In the genomic region with DNA sequence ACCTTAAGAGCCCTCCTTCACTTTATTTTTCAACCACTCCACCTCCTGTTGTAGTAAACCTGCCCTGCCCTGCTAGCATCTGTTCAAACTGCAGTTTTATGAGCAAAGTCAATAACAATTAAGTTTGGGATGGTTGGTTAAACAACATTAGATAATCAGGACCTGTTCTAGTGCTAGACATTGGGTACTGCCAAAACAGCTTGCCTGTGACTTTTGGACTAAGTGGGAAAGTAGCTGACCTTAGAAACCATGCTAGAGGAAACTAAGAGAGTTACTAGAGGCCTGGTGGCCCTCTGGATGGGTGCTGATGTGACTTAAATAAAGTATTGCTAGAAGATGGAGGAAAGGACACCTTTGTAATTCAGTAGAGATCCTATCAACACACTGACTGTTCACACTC, we compare ENCODE assay signal across 32 mouse cellular contexts.
"Had no signal": no experiment of that assay in that cellular context is flagged by ENCODE, and none has a peak within 500 bp of the region (broad histone marks: within the 10 kb centered on the region; RNA-seq: fewer than 3 reads in every experiment).

No protein-coding gene starts in this region.

- H3K27me3 ChIP-seq: limb, embryonic 12.5 days; limb, embryonic 13.5 days; limb, embryonic 15.5 days; liver, embryonic 12.5 days; liver, embryonic 13.5 days; liver, embryonic 15.5 days; lung, embryonic 15.5 days; megakaryocyte, embryonic 14.5 days; midbrain, embryonic 12.5 days; midbrain, embryonic 13.5 days; midbrain, embryonic 15.5 days; neural tube, embryonic 12.5 days had no signal

- H3K9me3 ChIP-seq: limb, embryonic 10.5 days; limb, embryonic 15.5 days; liver, embryonic 12.5 days; liver, embryonic 13.5 days; liver, embryonic 15.5 days; lung, embryonic 15.5 days; midbrain, embryonic 12.5 days; midbrain, embryonic 13.5 days; midbrain, embryonic 15.5 days had no signal

- ATAC-seq: liver, embryonic 12.5 days; liver, postnatal 0 days; lung, postnatal 0 days; midbrain, embryonic 13.5 days; midbrain, embryonic 15.5 days; midbrain, embryonic 16.5 days had no signal

- H3K4me3 ChIP-seq: limb, embryonic 10.5 days; limb, embryonic 12.5 days; limb, embryonic 13.5 days; limb, embryonic 15.5 days; liver, embryonic 12.5 days; liver, embryonic 13.5 days; liver, embryonic 15.5 days; lung, embryonic 15.5 days; megakaryocyte, embryonic 14.5 days; midbrain, embryonic 10.5 days; midbrain, embryonic 12.5 days; midbrain, embryonic 13.5 days; midbrain, embryonic 15.5 days; myocyte; neural tube, embryonic 12.5 days had no signal

- DNase-seq: left cerebral cortex, postnatal 4 days; liver; liver, embryonic 13.5 days; liver, postnatal 0 days; lung, adult 18-20 months; lung, adult 2 months; lung, embryonic 14.5 days; lung, postnatal 10 days; lung, postnatal 14 days; lung, postnatal 36 days; lung, postnatal 4 days; midbrain, embryonic 14.5 days had no signal

- H3K4me1 ChIP-seq: limb, embryonic 10.5 days; limb, embryonic 12.5 days; limb, embryonic 13.5 days; limb, embryonic 15.5 days; liver, embryonic 12.5 days; liver, embryonic 13.5 days; liver, embryonic 15.5 days; lung, embryonic 15.5 days; midbrain, embryonic 10.5 days; midbrain, embryonic 12.5 days; midbrain, embryonic 13.5 days; midbrain, embryonic 15.5 days; neural tube, embryonic 12.5 days had no signal

- H3K36me3 ChIP-seq: limb, embryonic 12.5 days; limb, embryonic 13.5 days; limb, embryonic 15.5 days; liver, embryonic 12.5 days; liver, embryonic 13.5 days; liver, embryonic 15.5 days; lung, embryonic 15.5 days; midbrain, embryonic 10.5 days; midbrain, embryonic 12.5 days; midbrain, embryonic 13.5 days; midbrain, embryonic 15.5 days; neural tube, embryonic 12.5 days had no signal

- H3K9ac ChIP-seq: limb, embryonic 12.5 days; limb, embryonic 13.5 days; limb, embryonic 15.5 days; liver, embryonic 12.5 days; liver, embryonic 13.5 days; liver, embryonic 14.5 days; liver, embryonic 15.5 days; liver, postnatal 0 days; lung, embryonic 14.5 days; lung, embryonic 15.5 days; midbrain, embryonic 12.5 days; midbrain, embryonic 13.5 days; midbrain, embryonic 15.5 days; neural tube, embryonic 12.5 days had no signal

- H3K4me2 ChIP-seq: limb, embryonic 12.5 days; limb, embryonic 13.5 days; limb, embryonic 15.5 days; liver, embryonic 11.5 days; liver, embryonic 12.5 days; liver, embryonic 13.5 days; liver, embryonic 15.5 days; lung, embryonic 14.5 days; lung, embryonic 15.5 days; midbrain, embryonic 11.5 days; midbrain, embryonic 12.5 days; midbrain, embryonic 13.5 days; midbrain, embryonic 15.5 days; neural tube, embryonic 12.5 days had no signal

- H3K27ac ChIP-seq: limb, embryonic 10.5 days; limb, embryonic 12.5 days; limb, embryonic 13.5 days; limb, embryonic 15.5 days; liver, embryonic 12.5 days; liver, embryonic 13.5 days; liver, embryonic 14.5 days; liver, embryonic 15.5 days; lung, embryonic 15.5 days; macrophage; midbrain, embryonic 10.5 days; midbrain, embryonic 12.5 days; midbrain, embryonic 13.5 days; midbrain, embryonic 15.5 days; neural tube, embryonic 12.5 days had no signal
